Mouse (Mus musculus) kidney, adult 10 weeks (tissue): Measurements from ENCODE around the gene Sphkap. TPM values are rescaled to one million over a fixed set of nuclear protein-coding genes. Genes with fewer than 3 reads are reported as not detected.

Source experiments
- polyA plus RNA-seq: library from polyadenylated mRNA; stranded (reverse); fragments of 350-450 nt; fragmentation: Illumina TruSeq; extraction: RNeasy Lipid Tissue Mini Kit (QIAGEN cat#74804); gene quantifications from one replicate; pipeline ENCODE4 v1.2.3, GENCODE M21; 2014; ENCODE audit warnings: low read depth, low replicate concordance

The Sphkap gene
- not detected for polyA plus RNA-seq

GRCm38 (mm10) chr1:83408021-83408464 is at the start of gene Sphkap:
TSS of gene Sphkap (minus strand) at chr1:83408200.

Other genes starting within 250 kb of the Sphkap start
- gene Daw1, start 248.4 kb downstream of the Sphkap start, polyA plus RNA-seq, result 0.44 TPM